Mouse (Mus musculus) heart, postnatal 0 days (tissue): ENCODE results near the gene Tgfbi. TPM values are rescaled to one million over a fixed set of nuclear protein-coding genes. Genes with fewer than 3 reads are reported as not detected.

Experiments used
- ATAC-seq: fragments of 200-750 bp; cut with Nextera tagmentation; 2 replicates; pipeline ENCODE4 v1.8.0; 2017; ENCODE audit warnings: low read depth, moderate number of reproducible peaks, moderate library complexity; ENCODE audit not compliant: insufficient read depth
- DNase-seq: peaks from one replicate; pipeline ENCODE4 v3.0.0-alpha.2; 2016; ENCODE audit warnings: low spot score
- H3K27ac ChIP-seq: fragments of 300-500 bp; sonication (generic); 2 replicates; pipeline ENCODE4 v1.5.1; 2014; ENCODE audit warnings: low read depth, mild to moderate bottlenecking
- H3K27me3 ChIP-seq: fragments of 300-500 bp; sonication (generic); 2 replicates; pipeline ENCODE4 v1.6.1; 2014; ENCODE audit warnings: low read length, mixed read lengths; ENCODE audit not compliant: control insufficient read depth, insufficient read depth
- H3K36me3 ChIP-seq: fragments of 300-500 bp; sonication (generic); replicated peaks from 2 replicates; pipeline ENCODE4 v1.6.1; 2014; ENCODE audit warnings: low read length, mixed read lengths; ENCODE audit not compliant: control insufficient read depth, insufficient read depth
- H3K4me1 ChIP-seq: fragments of 300-500 bp; sonication (generic); 2 replicates; pipeline ENCODE4 v1.6.1; 2014; ENCODE audit warnings: antibody characterized with exemption; ENCODE audit not compliant: control insufficient read depth, insufficient read depth
- H3K4me2 ChIP-seq: fragments of 300-500 bp; sonication (generic); 2 replicates; pipeline ENCODE4 v1.6.1; 2014; ENCODE audit warnings: low read depth, mild to moderate bottlenecking, low read length, moderate library complexity
- H3K4me3 ChIP-seq: fragments of 300-500 bp; sonication (generic); 2 replicates; pipeline ENCODE4 v1.5.1; 2014; ENCODE audit warnings: low read depth, low read length
- H3K9ac ChIP-seq: fragments of 300-500 bp; sonication (generic); replicated peaks from 2 replicates; pipeline ENCODE4 v1.6.1; 2014; ENCODE audit warnings: low read depth, low read length, mixed read lengths
- H3K9me3 ChIP-seq: fragments of 300-500 bp; sonication (generic); replicated peaks from 2 replicates; pipeline ENCODE4 v1.6.1; 2016; ENCODE audit warnings: low read length; ENCODE audit not compliant: control insufficient read depth
- CTCF ChIP-seq: IDR thresholded peaks from 2 replicates; pipeline ENCODE4 v1.5.1; 2016; ENCODE audit warnings: antibody characterized with exemption, control low read depth, low read depth
- EP300 ChIP-seq: IDR thresholded peaks from 2 replicates; pipeline ENCODE4 v1.6.1; 2016; ENCODE audit warnings: antibody characterized with exemption, low read depth
- WGBS: fragments of 180-500 bp; shearing (Covaris S2); extraction: QIAGEN DNeasy Blood & Tissue Kit; methylation state at CpG from one replicate; pipeline ENCODE4 v1.1.7; 2014; 5-methylcytosine and 5-hydroxymethylcytosine counted together
- polyA plus RNA-seq: library from polyadenylated mRNA; unstranded; fragments of >200 nt; fragmentation: Nextera tagmentation; extraction: Ambion mirVana; gene quantifications from 2 replicates; pipeline ENCODE4 v1.2.1, GENCODE M21; 2015
- total RNA-seq: library from RNA; depleted of rRNA; stranded (reverse); fragments of >200 nt; gene quantifications from 2 replicates; pipeline ENCODE4 v1.2.3, GENCODE M21; 2014; ENCODE audit warnings: low replicate concordance

Gene Tgfbi
- total and polyA plus RNA-seq, 2 experiments from 2014 or later, result 24.3 to 31.3 TPM

DNA sequence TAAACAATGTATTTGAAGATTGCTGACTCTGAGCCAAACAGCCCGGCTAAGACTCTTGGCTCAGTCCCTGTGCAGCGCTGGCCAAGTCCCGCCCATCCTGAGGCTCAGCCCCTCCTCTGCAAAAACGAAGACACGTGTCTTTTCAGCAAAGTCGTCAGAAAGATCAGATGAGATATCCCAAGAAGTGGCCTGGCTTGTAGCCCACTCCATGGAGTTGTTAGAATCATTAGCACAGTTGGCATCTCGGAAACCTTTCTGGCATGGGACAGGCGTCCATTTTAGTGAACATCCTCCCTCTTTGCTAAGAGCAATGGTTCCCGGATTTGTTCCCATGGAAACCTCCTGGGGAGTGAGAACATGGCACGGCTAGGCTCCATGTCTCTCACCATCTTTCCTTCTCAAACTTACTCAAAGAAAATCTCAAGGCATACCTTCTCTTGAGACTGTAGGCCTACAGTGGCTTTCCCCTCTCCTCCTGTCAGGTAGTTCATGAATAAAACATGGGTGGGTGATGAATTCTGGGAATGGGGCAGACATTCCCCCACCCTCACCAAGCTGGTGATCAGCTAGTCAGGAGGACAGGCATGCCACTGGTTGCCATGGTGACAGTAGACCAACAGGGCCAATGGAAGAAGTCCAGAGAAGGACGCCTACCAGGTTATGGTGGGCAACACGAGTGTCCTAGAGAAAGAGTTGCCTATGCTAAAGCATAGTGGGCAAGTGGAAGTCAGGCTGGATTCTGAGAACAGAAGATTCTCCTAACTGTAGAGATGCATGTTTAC, 11.3 kb upstream of the Tgfbi start:
- Histone ChIP-seq H3K4me3 (no peak overlapping the region), H3K27ac (no peak overlapping the region), H3K4me2 (0 out of 2 replicates have a peak overlapping the region, but pooled peaks have one; percentile 19), H3K9me3 (no peaks in the 10 kb centered on the region), H3K36me3 (no peaks in the 10 kb centered on the region), H3K27me3 (no peaks in the 10 kb centered on the region), H3K4me1 (peaks cover 74% of the 10 kb centered on the region), H3K9ac (no peak overlapping the region)
- WGBS, result 32% methylated on average over 12 of the region's 12 CpGs
- TF ChIP-seq CTCF (no peak), EP300 (no peak)
- ATAC-seq, result peak; percentile 39
- peak; percentile 63 for DNase-seq

DNA sequence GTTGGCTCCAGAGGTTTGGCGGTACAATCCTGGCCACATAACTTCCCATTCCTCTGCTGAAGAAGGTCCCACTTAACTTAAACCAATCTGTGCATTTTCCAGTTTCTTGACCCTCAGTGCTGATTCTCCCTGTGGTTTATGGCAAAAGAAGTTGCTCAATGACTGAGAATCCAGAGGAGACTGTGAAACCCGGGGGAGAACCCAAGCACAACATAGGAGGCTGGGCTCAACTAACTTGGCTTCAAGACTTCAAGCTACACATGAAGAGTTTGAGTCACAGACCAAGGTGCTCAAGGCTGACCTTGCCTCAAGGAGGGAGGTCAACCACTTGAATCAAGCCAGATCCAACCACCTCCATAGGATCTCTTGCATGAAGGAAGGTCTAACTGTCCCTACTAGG, 9.8 kb upstream of the Tgfbi start:
- Histone ChIP-seq H3K9me3 (no peaks in the 10 kb centered on the region), H3K27me3 (no peaks in the 10 kb centered on the region)
- 92% methylated on average over 2 of the region's 2 CpGs for WGBS

DNA sequence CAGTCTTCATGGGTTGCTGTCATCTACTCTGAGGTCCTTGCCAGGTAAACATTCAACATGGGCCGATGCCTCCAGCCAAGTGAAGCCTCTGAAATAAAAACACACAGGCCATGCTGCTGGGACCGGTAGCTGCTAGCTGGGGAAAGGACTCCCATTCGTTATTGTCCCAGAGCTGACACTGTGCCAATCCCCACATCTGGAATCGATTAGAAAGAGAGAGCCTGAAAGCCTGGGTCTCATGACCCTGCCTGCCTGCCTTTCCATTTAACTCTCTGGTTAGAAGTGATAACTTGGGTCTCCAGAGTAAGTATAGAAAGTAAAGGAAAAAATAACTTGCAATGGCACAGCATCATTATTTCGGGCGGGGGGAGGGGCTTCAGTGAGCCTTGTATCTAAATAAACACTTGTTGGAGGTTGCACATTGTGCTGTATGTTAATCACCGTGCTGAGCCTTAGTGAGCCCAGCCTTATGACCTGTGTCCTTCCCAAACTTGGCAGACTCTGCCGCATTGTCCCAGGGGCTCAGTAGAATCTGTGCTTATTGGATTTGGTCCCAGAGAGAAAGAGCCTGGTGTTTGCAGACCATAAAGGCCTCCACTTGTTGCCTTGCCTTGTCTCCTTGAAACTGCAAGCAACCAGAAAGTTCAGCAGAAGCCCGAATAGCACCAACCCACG, 9.0 kb upstream of the Tgfbi start:
- H3K9me3 ChIP-seq, result no peaks in the 10 kb centered on the region
- H3K27ac ChIP-seq, result peak overlapping the region; percentile 72
- H3K27me3 ChIP-seq, result no peaks in the 10 kb centered on the region
- TF ChIP-seq CTCF, result no peak
- TF ChIP-seq EP300, result peak; percentile 66; the same call in 1 of the 2 replicates
- H3K9ac ChIP-seq, result no peak overlapping the region
- no peak overlapping the region for H3K4me3 ChIP-seq
- ATAC-seq (peak; percentile 73), DNase-seq (peak; percentile 79)
- H3K4me1 ChIP-seq, result peaks cover 55% of the 10 kb centered on the region
- WGBS, result 25% methylated on average over 10 of the region's 10 CpGs
- H3K4me2 ChIP-seq, result no peak overlapping the region
- no peaks in the 10 kb centered on the region for H3K36me3 ChIP-seq

More for the DNA sequence above, 9.8 kb upstream of the Tgfbi start:
- Histone ChIP-seq H3K4me3 (no peak overlapping the region), H3K27ac (0 out of 2 replicates have a peak overlapping the region, but pooled peaks have one; percentile 72), H3K4me2 (no peak overlapping the region), H3K9ac (no peak overlapping the region), H3K4me1 (peaks cover 64% of the 10 kb centered on the region), H3K36me3 (no peaks in the 10 kb centered on the region)
- no peak for TF ChIP-seq CTCF
- TF ChIP-seq EP300, result no peak
- DNase-seq (no peak), ATAC-seq (no peak)

DNA sequence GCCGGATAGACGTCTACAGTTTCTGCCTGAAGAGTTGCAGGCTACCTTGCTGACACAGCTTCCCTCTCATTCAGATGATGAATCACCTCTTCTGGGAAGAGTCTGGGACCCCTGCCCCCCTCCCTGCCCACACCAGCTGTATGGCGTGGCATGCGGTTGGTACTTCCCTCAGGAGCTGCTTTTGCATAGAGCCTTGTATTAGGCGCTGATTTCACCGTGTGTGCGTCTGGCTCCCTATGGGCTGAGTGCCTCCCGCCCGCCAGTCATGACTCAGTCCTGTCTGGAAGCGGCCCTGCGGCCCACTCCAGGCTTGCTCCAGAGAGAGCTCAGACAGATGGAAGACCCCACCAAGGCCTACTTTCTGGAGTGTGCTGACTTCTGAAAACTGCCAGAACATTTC, 8.1 kb upstream of the Tgfbi start:
- ATAC-seq, result peak; percentile 72
- no peak overlapping the region for H3K4me3 ChIP-seq
- peak; percentile 33 for DNase-seq
- no peaks in the 10 kb centered on the region for H3K27me3 ChIP-seq
- 22% methylated on average over 11 of the region's 11 CpGs for WGBS
- peak overlapping the region; percentile 72 for H3K27ac ChIP-seq
- H3K9ac ChIP-seq, result no peak overlapping the region
- no peak for TF ChIP-seq EP300
- no peak for TF ChIP-seq CTCF
- no peak overlapping the region for H3K4me2 ChIP-seq
- H3K36me3 ChIP-seq, result no peaks in the 10 kb centered on the region
- H3K4me1 ChIP-seq, result peaks cover 50% of the 10 kb centered on the region
- H3K9me3 ChIP-seq, result no peaks in the 10 kb centered on the region

DNA sequence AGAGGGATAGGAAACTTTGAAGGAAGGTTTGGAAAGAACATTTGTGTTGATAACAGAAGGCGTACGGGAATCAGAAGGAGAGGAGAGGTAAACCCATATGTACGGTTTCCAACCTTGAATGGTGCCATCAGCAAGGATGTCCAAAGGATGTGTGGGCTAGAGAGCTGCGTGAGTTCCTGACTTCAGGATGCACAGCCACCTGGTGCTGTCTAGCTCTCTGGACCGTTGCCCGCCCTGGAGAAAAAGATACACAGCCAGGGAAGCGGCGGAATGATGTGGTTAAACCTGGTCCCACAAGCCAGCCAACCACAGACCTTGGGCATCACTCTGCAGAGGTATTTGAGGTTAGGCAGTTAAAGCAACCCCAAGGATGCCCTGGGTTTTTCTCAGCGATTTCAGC, 3.8 kb upstream of the Tgfbi start:
- TF ChIP-seq EP300, result no peak
- TF ChIP-seq CTCF, result no peak
- no peaks in the 10 kb centered on the region for H3K9me3 ChIP-seq
- no peak overlapping the region for H3K4me3 ChIP-seq
- no peak overlapping the region for H3K4me2 ChIP-seq
- no peak overlapping the region for H3K9ac ChIP-seq
- peaks cover 21% of the 10 kb centered on the region for H3K4me1 ChIP-seq
- H3K27ac ChIP-seq, result no peak overlapping the region
- ATAC-seq (no peak), DNase-seq (no peak)
- 83% methylated on average over 9 of the region's 9 CpGs for WGBS
- no peaks in the 10 kb centered on the region for H3K36me3 ChIP-seq
- peaks cover 30% of the 10 kb centered on the region for H3K27me3 ChIP-seq
